Mouse (Mus musculus): ENCODE data around the gene Gm29797.

DNA sequence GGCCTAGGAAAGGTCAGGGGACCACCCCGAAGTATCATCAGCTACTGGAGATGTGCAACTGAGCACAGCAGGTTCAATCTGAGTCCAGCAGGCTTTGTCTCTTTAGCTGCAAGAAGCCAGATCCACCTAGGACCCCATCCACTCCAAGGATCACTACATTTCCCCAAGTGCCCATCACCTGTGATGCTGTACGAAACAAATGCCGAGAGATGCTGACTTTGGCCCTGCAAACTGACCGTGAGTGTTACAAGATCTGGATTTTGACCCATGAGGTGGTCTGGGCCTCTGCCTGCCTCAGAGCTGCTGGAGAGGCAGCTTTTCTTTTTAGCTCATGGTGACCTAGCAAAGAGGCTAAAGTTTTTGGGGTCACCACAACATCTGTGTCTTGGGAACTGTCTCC is 28.9 kb downstream of the Gm29797 start:
- no peak for TF ChIP-seq POLR2A (IDR thresholded peaks at IDR 0.05; ENCODE audit: low read depth, low read length)
- TF ChIP-seq CTCF (IDR thresholded peaks at IDR 0.05; ENCODE audit: borderline replicate concordance, insufficient read depth, low read length), result no peak
